Mouse (Mus musculus): ENCODE data around the gene Calcoco1. TPM values are rescaled to one million over a fixed set of nuclear protein-coding genes. Genes with fewer than 3 reads are reported as not detected.

Gene Calcoco1
- polyA plus RNA-seq, 1 experiment from 2014 or later = 40.9 TPM

GRCm38 (mm10) chr15:102735031-102735430, 13.1 kb upstream of the Calcoco1 start:
- DNase-seq (ENCODE audit: low spot score) = peak; percentile 51
- no peak overlapping the region for H3K4me3 ChIP-seq (ENCODE audit: low read depth, low read length)
- no peak overlapping the region for H3K4me2 ChIP-seq (ENCODE audit: low read depth)
- 47% methylated on average over 14 of the region's 14 CpGs for WGBS
- ATAC-seq (ENCODE audit: insufficient read depth, low FRiP score, low TSS enrichment) = no peak
- no peak overlapping the region for H3K27ac ChIP-seq (ENCODE audit: low read depth, low read length)
- H3K4me1 ChIP-seq (ENCODE audit: control insufficient read depth, insufficient read depth, low read length) = peaks cover 11% of the 10 kb centered on the region; the same call in 1 of the 2 replicates
- H3K27me3 ChIP-seq (ENCODE audit: control insufficient read depth, insufficient read depth, low read length) = peaks cover 3% of the 10 kb centered on the region; the same call in 1 of the 2 replicates
- no peak overlapping the region for H3K9ac ChIP-seq (ENCODE audit: low read length)
- no peaks in the 10 kb centered on the region for H3K9me3 ChIP-seq (ENCODE audit: control insufficient read depth, low read length)
- H3K36me3 ChIP-seq (ENCODE audit: control insufficient read depth, insufficient read depth, low read length) = no peaks in the 10 kb centered on the region

DNA sequence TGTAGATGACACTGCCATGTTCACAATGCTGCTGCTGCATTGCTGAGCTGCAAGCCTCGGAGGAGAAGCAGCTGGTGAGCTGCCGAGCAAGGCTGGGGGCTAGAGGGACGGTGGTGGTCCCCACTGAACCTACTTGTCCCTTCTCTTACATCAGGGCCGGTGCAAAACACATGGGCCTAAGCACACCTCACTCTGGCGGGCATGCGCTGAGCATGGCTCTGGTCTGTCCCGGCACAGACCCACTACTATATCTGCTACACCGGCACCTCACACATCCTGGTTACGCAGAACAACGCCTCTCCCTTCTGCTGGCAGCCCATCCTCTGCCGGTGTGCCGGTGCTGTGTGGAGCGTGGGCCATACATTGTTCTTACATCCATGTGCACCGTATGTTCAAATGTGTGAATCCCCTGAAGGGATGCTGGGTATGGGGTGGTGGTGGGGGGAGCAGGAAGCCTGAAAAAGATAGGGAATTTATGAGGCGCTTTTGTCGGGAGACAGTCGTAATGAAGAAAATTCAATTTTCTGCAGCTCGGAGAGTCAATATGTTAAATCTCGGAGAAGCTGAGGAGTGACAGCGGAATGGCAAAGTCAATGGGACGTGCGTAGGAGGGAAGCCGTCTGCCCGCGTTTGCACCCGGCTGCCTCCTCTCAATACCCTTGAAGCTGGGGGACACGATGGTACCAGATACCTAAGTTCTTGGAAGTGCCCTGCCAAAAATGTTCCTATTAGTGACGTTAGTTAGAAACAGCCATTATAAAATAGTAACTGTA, 12.0 kb upstream of the Calcoco1 start:
- Histone ChIP-seq H3K9me3 (ENCODE audit: control insufficient read depth, low read length) (no peaks in the 10 kb centered on the region), H3K36me3 (ENCODE audit: control insufficient read depth, insufficient read depth, low read length) (no peaks in the 10 kb centered on the region), H3K27me3 (ENCODE audit: control insufficient read depth, insufficient read depth, low read length) (peaks cover 3% of the 10 kb centered on the region; the same call in 1 of the 2 replicates), H3K4me1 (ENCODE audit: control insufficient read depth, insufficient read depth, low read length) (peaks cover 11% of the 10 kb centered on the region; the same call in 1 of the 2 replicates), H3K9ac (ENCODE audit: low read length) (no peak overlapping the region), H3K4me3 (ENCODE audit: low read depth, low read length) (no peak overlapping the region), H3K27ac (ENCODE audit: low read depth, low read length) (no peak overlapping the region), H3K4me2 (ENCODE audit: low read depth) (no peak overlapping the region)
- ATAC-seq (ENCODE audit: insufficient read depth, low FRiP score, low TSS enrichment) (no peak), DNase-seq (ENCODE audit: low spot score) (no peak)
- 88% methylated on average over 28 of the region's 28 CpGs for WGBS

GRCm38 (mm10) chr15:102733233-102733632, 11.3 kb upstream of the Calcoco1 start:
- Histone ChIP-seq H3K27me3 (ENCODE audit: control insufficient read depth, insufficient read depth, low read length) (peaks cover 3% of the 10 kb centered on the region; the same call in 1 of the 2 replicates), H3K4me1 (ENCODE audit: control insufficient read depth, insufficient read depth, low read length) (peaks cover 11% of the 10 kb centered on the region; the same call in 1 of the 2 replicates), H3K4me3 (ENCODE audit: low read depth, low read length) (no peak overlapping the region), H3K9ac (ENCODE audit: low read length) (no peak overlapping the region), H3K27ac (ENCODE audit: low read depth, low read length) (no peak overlapping the region), H3K9me3 (ENCODE audit: control insufficient read depth, low read length) (no peaks in the 10 kb centered on the region), H3K4me2 (ENCODE audit: low read depth) (no peak overlapping the region), H3K36me3 (ENCODE audit: control insufficient read depth, insufficient read depth, low read length) (no peaks in the 10 kb centered on the region)
- WGBS = 87% methylated on average over 5 of the region's 5 CpGs
- DNase-seq (ENCODE audit: low spot score) (no peak), ATAC-seq (ENCODE audit: insufficient read depth, low FRiP score, low TSS enrichment) (no peak)

- Histone ChIP-seq H3K4me2 (ENCODE audit: low read depth) (no peak overlapping the region), H3K36me3 (ENCODE audit: control insufficient read depth, insufficient read depth, low read length) (no peaks in the 10 kb centered on the region), H3K27ac (ENCODE audit: low read depth, low read length) (no peak overlapping the region), H3K4me3 (ENCODE audit: low read depth, low read length) (no peak overlapping the region), H3K9ac (ENCODE audit: low read length) (no peak overlapping the region), H3K4me1 (ENCODE audit: control insufficient read depth, insufficient read depth, low read length) (peaks cover 11% of the 10 kb centered on the region; the same call in 1 of the 2 replicates), H3K9me3 (ENCODE audit: control insufficient read depth, low read length) (no peaks in the 10 kb centered on the region), H3K27me3 (ENCODE audit: control insufficient read depth, insufficient read depth, low read length) (peaks cover 3% of the 10 kb centered on the region; the same call in 1 of the 2 replicates)
- DNase-seq (ENCODE audit: low spot score) (no peak), ATAC-seq (ENCODE audit: insufficient read depth, low FRiP score, low TSS enrichment) (no peak)
- WGBS = 90% methylated on average over 6 of the region's 6 CpGs
Measured at GRCm38 (mm10) chr15:102732406-102732805, 10.4 kb upstream of the Calcoco1 start.

DNA sequence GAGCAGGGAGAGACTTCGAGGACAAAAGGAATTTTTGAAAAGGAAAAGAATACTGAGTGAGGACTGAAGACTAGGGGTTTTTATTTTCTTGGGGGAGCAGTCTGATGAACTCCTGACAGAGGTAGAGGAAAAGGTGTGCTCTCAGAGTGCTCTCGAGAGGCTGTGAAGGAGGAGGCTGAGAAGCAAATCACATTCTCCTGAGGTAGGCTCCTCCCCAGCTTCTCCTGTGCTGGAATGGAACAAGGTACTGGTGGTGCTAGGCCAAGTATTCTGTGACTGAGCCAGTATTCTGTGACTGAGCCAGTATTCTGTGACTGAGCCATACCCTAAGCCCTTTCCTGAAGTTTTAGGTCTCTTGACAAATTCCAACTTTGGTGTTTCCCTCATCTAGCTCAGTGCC, 6.0 kb upstream of the Calcoco1 start:
- 77% methylated on average over 2 of the region's 2 CpGs for WGBS
- H3K4me3 ChIP-seq (ENCODE audit: low read depth, low read length) = no peak overlapping the region
- H3K9ac ChIP-seq (ENCODE audit: low read length) = no peak overlapping the region
- no peak overlapping the region for H3K27ac ChIP-seq (ENCODE audit: low read depth, low read length)
- DNase-seq (ENCODE audit: low spot score) (no peak), ATAC-seq (ENCODE audit: insufficient read depth, low FRiP score, low TSS enrichment) (no peak)
- no peaks in the 10 kb centered on the region for H3K4me1 ChIP-seq (ENCODE audit: control insufficient read depth, insufficient read depth, low read length)
- H3K27me3 ChIP-seq (ENCODE audit: control insufficient read depth, insufficient read depth, low read length) = no peaks in the 10 kb centered on the region
- no peaks in the 10 kb centered on the region for H3K36me3 ChIP-seq (ENCODE audit: control insufficient read depth, insufficient read depth, low read length)
- no peaks in the 10 kb centered on the region for H3K9me3 ChIP-seq (ENCODE audit: control insufficient read depth, low read length)
- no peak overlapping the region for H3K4me2 ChIP-seq (ENCODE audit: low read depth)

DNA sequence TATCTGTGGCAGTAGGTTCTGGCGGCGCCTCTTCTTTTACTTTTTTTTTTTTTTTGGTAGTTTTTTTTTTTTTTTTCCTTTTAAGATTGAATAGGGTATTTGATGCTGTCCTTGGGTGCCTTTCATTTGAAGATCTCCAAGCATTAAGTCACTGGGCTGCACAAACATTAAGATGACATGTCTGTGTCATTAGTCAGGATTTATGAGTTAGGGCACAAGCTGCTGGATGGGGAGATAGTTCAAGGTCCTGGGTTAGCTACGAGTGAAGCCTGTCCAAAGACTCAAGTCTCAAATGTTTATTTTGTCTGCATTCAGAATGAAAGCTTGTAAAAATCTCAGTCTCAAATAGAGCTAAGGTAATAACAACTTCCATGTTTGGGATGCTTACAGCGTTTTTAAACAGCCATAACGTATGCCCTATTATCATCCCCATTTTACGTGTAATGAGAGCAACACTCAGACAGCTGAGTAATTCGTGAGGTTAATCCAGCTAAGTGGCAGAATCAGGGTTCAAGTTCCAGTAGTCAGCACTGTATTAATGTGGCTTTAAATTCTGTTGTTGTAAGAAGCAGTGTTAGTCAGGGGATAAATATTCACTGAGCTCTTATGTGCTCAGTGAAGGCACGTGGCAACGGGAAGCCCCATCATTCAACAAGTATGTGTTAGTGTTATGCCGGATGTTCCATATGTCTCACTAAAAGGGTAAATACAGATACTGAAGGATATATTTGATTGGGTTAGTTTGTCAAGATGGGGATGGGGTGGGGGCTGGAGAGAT, 1.6 kb upstream of the Calcoco1 start:
- ATAC-seq (ENCODE audit: insufficient read depth, low FRiP score, low TSS enrichment) = no peak
- WGBS = 89% methylated on average over 10 of the region's 10 CpGs

DNA sequence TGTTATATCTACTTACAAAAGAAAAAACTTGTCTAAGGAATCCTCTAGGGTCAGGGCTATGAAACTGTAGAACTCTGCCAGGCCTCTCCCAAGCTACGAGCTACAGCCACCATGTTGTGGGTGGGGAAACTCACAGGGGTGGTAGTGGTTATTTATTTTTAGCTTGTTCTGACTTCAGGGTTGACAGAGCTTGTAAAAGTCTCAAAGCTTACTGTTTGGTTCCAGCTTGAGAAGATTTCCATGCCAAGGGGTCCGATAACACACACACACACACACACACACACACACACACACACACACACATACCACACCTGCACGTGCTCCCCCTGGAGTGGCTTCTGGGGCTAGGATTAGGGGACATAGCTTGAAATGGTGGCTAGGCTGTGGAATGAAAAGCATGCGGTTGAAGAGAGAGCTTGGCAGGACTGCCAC, 538 bp upstream of the Calcoco1 start:
- H3K27ac ChIP-seq (ENCODE audit: low read depth, low read length) = no peak overlapping the region

More for the DNA sequence above, 1.6 kb upstream of the Calcoco1 start:
- Histone ChIP-seq H3K36me3 (ENCODE audit: control insufficient read depth, insufficient read depth, low read length) (no peaks in the 10 kb centered on the region), H3K4me2 (ENCODE audit: low read depth) (no peak overlapping the region), H3K27ac (ENCODE audit: low read depth, low read length) (no peak overlapping the region), H3K27me3 (ENCODE audit: control insufficient read depth, insufficient read depth, low read length) (no peaks in the 10 kb centered on the region), H3K4me3 (ENCODE audit: low read depth, low read length) (no peak overlapping the region), H3K4me1 (ENCODE audit: control insufficient read depth, insufficient read depth, low read length) (peaks cover 6% of the 10 kb centered on the region; the same call in 1 of the 2 replicates), H3K9ac (ENCODE audit: low read length) (no peak overlapping the region), H3K9me3 (ENCODE audit: control insufficient read depth, low read length) (no peaks in the 10 kb centered on the region)
- no peak for DNase-seq (ENCODE audit: low spot score)

DNA sequence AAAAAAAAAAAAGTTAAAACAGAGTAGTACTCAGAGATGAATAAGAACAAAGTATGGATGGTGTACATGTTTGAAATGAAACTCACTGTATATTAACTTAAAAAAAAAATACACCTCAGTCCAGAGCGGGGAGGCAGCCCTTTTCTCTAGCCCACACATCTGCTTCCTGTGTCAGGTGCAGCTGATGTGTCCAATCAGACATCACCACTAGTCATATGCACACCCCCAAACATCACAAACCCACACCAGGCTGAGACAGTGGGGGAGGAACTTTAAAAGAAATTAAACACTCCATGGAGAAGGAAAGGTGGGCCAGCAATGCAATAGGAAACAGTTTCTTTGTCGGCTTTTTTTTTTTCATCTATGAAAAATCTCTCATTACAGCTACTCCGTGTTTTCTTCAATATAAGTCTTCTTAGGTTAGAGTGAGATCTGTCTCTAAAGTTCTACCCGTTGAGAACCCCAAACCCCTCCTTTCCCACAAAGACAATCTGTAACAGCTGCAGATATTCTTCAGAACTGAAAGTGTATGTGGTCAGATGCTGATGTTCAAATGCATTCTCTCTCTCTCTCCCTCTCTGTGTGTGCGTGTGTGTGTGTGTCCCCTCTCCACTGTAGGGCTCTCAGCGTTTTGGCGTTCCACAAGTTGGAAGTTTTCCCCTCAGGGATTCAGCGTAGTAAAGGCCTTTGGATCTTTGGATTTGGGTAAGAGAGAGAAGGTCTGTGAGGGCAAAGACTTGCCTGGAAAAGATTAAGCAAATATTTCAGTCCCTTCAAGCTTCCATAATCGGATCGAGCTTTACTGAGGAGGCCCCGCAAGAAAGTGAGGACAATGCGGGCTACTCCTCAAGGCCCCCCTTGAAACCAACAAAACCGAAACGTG, 721 bp downstream of the Calcoco1 start:
- H3K9me3 ChIP-seq (ENCODE audit: control insufficient read depth, low read length) = no peaks in the 10 kb centered on the region
- H3K9ac ChIP-seq (ENCODE audit: low read length) = peak overlapping the region; percentile 52
- H3K4me2 ChIP-seq (ENCODE audit: low read depth) = peak overlapping the region; percentile 69
- ATAC-seq (ENCODE audit: insufficient read depth, low FRiP score, low TSS enrichment) = no peak
- H3K36me3 ChIP-seq (ENCODE audit: control insufficient read depth, insufficient read depth, low read length) = no peaks in the 10 kb centered on the region
- H3K27ac ChIP-seq (ENCODE audit: low read depth, low read length) = no peak overlapping the region
- WGBS = 24% methylated on average over 14 of the region's 14 CpGs
- H3K27me3 ChIP-seq (ENCODE audit: control insufficient read depth, insufficient read depth, low read length) = no peaks in the 10 kb centered on the region
- H3K4me1 ChIP-seq (ENCODE audit: control insufficient read depth, insufficient read depth, low read length) = peaks cover 6% of the 10 kb centered on the region; the same call in 1 of the 2 replicates
- peak overlapping the region; percentile 64 for H3K4me3 ChIP-seq (ENCODE audit: low read depth, low read length)
- DNase-seq (ENCODE audit: low spot score) = no peak

More for the DNA sequence above, 538 bp upstream of the Calcoco1 start:
- Histone ChIP-seq H3K4me3 (ENCODE audit: low read depth, low read length) (peak overlapping the region; percentile 64), H3K9ac (ENCODE audit: low read length) (no peak overlapping the region), H3K4me2 (ENCODE audit: low read depth) (peak overlapping the region; percentile 39), H3K4me1 (ENCODE audit: control insufficient read depth, insufficient read depth, low read length) (peaks cover 6% of the 10 kb centered on the region; the same call in 1 of the 2 replicates), H3K36me3 (ENCODE audit: control insufficient read depth, insufficient read depth, low read length) (no peaks in the 10 kb centered on the region), H3K27me3 (ENCODE audit: control insufficient read depth, insufficient read depth, low read length) (no peaks in the 10 kb centered on the region), H3K9me3 (ENCODE audit: control insufficient read depth, low read length) (no peaks in the 10 kb centered on the region)
- ATAC-seq (ENCODE audit: insufficient read depth, low FRiP score, low TSS enrichment) (peak; percentile 20; the same call in 1 of the 2 replicates), DNase-seq (ENCODE audit: low spot score) (no peak)
- 57% methylated on average over 4 of the region's 4 CpGs for WGBS

Data from neural tube, embryonic 11.5 days (tissue).